Mouse (Mus musculus) brain, embryonic 14.5 days (tissue): ENCODE measurements around the gene Urah.

Experiments
- CTCF ChIP-seq: fragments of 200-500 bp; IDR thresholded peaks from 2 replicates; pipeline ENCODE4 v1.5.1; 2012; ENCODE audit warnings: inconsistent platforms, mild to moderate bottlenecking, moderate library complexity, borderline replicate concordance; ENCODE audit not compliant: insufficient read depth, insufficient read length; ENCODE audit errors: extremely low read depth
- POLR2A ChIP-seq: fragments of 200-500 bp; IDR thresholded peaks from 2 replicates; pipeline ENCODE4 v1.6.1; 2012; ENCODE audit warnings: mild to moderate bottlenecking, inconsistent platforms, borderline replicate concordance; ENCODE audit not compliant: poor library complexity, insufficient read depth, insufficient read length, severe bottlenecking; ENCODE audit errors: extremely low read depth

DNA sequence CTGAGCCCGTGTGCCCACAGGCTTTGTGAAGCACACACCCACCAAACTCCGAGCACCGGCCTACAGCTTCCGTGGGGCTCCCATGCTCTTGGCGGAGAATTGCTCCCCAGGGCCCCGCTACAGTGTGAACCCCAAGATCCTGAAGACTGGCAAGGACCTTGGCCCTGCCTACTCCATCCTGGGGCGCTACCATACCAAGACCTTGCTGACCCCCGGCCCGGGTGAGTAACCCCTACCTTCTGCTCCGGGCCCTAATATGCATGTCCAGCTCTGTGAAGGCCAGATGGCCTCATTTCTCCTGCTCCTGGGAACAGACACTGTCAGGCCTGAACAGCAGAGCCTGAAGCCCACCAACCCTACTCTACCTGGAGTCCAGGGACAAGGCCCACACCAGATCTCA is 13.8 kb downstream of the Urah start:
- TF ChIP-seq CTCF (no peak), POLR2A (no peak)
